Mouse (Mus musculus) gonadal fat pad, adult 2 months (tissue): ENCODE measurements around the gene Nrarp. TPM values are rescaled to one million over a fixed set of nuclear protein-coding genes. Genes with fewer than 3 reads are reported as not detected.

ENCODE experiments used
- DNase-seq: peaks from one replicate; pipeline ENCODE4 v3.0.0-alpha.2; 2012; ENCODE audit warnings: low read depth
- polyA plus RNA-seq: library from polyadenylated mRNA; depleted of rRNA; stranded (reverse); fragments of >200 nt; gene quantifications from 2 replicates; pipeline ENCODE4 v1.2.3, GENCODE M21; 2012; rRNA removed

The Nrarp gene
- polyA plus RNA-seq, result 16.6 and 20.4 TPM in 2 replicates

GRCm38 (mm10) chr2:25180478-25180903, at the start of gene Nrarp:
TSS of gene Nrarp (plus strand) at chr2:25180758.
- DNase-seq, result no peak

GRCm38 (mm10) chr2:25131601-25132000, 49.0 kb upstream of the Nrarp start:
- no peak for DNase-seq

GRCm38 (mm10) chr2:25137832-25138231, 42.7 kb upstream of the Nrarp start:
- no peak for DNase-seq

- no peak for DNase-seq
Measured at GRCm38 (mm10) chr2:25141185-25141584, 39.4 kb upstream of the Nrarp start.

GRCm38 (mm10) chr2:25141921-25142320, 38.6 kb upstream of the Nrarp start:
- DNase-seq, result no peak

- no peak for DNase-seq
Measured at GRCm38 (mm10) chr2:25145346-25145745, 35.2 kb upstream of the Nrarp start.

- no peak for DNase-seq
Measured at GRCm38 (mm10) chr2:25147398-25147797, 33.2 kb upstream of the Nrarp start.

GRCm38 (mm10) chr2:25147892-25148291, 32.7 kb upstream of the Nrarp start:
- no peak for DNase-seq

GRCm38 (mm10) chr2:25149643-25150042, 30.9 kb upstream of the Nrarp start:
- DNase-seq, result no peak

- DNase-seq, result no peak
Measured at GRCm38 (mm10) chr2:25151280-25151956, 29.1 kb upstream of the Nrarp start.

GRCm38 (mm10) chr2:25156177-25156576, 24.4 kb upstream of the Nrarp start:
- DNase-seq, result no peak

GRCm38 (mm10) chr2:25156990-25157389, 23.6 kb upstream of the Nrarp start:
- no peak for DNase-seq

GRCm38 (mm10) chr2:25157655-25158054, 22.9 kb upstream of the Nrarp start:
- DNase-seq, result no peak

GRCm38 (mm10) chr2:25167481-25167880, 13.1 kb upstream of the Nrarp start:
- no peak for DNase-seq

- no peak for DNase-seq
Measured at GRCm38 (mm10) chr2:25167919-25168664, 12.5 kb upstream of the Nrarp start.

- DNase-seq, result no peak
Measured at GRCm38 (mm10) chr2:25168665-25168978, 11.9 kb upstream of the Nrarp start.

- DNase-seq, result no peak
Measured at GRCm38 (mm10) chr2:25169778-25170177, 10.8 kb upstream of the Nrarp start.

GRCm38 (mm10) chr2:25170326-25171100, 10.0 kb upstream of the Nrarp start:
- no peak for DNase-seq

- DNase-seq, result no peak
Measured at GRCm38 (mm10) chr2:25171101-25171768, 9.3 kb upstream of the Nrarp start.

- no peak for DNase-seq
Measured at GRCm38 (mm10) chr2:25171769-25172153, 8.8 kb upstream of the Nrarp start.

GRCm38 (mm10) chr2:25172629-25173028, 7.9 kb upstream of the Nrarp start:
- DNase-seq, result no peak

GRCm38 (mm10) chr2:25173821-25174220, 6.7 kb upstream of the Nrarp start:
- DNase-seq, result no peak
